Mouse (Mus musculus): Measurements from ENCODE around the gene Sugp1. TPM values are rescaled to one million over a fixed set of nuclear protein-coding genes. Genes with fewer than 3 reads are reported as not detected.
A peak's percentile ranks its signal among the peaks of the same experiment; 100 is the strongest.

Gene Sugp1
- total RNA-seq, 4 experiments from 2014 or later: 53.0 to 56.4 (median 54.6) TPM

- no peak for DNase-seq (ENCODE audit: low spot score in 2 of 2)
Observed at GRCm38 (mm10) chr8:70104922-70105321, 62.3 kb downstream of the Sugp1 start.

GRCm38 (mm10) chr8:70110451-70110850, 67.8 kb downstream of the Sugp1 start:
- no peak for DNase-seq (ENCODE audit: low spot score in 2 of 2)

GRCm38 (mm10) chr8:70111192-70111795, 68.7 kb downstream of the Sugp1 start:
- no peak for DNase-seq (ENCODE audit: low spot score in 2 of 2)

DNA sequence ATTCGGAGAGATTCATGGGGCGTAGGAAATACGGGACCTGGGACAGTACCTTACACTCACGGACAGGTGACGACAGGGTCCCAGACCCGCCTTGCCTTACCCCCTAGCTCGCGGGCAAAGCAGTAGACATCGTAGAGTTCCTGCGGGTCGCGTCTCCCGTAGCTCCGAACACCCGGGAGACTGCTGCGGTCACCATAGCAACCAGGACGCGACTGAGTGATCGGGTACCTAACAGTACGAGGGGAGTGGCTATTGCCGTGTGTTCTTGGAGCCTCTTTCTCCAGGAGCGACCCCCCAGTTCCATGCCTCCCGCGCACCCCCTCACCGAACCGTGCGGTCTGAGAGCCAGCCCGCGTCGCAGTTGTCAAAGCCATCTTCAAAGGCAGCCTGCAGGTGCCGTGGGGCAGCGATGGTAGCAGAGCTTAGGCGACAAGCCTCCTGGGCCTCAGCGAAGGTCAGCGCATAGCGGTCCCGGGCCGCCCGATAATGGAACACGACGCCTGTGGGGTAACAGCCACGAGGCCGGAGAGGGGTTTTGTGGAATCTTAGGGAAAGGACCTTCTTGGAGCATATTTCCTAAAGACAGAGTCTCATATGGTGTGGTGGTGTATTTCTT, 69.9 kb downstream of the Sugp1 start:
- DNase-seq (ENCODE audit: low spot score in 2 of 2): no peak

DNA sequence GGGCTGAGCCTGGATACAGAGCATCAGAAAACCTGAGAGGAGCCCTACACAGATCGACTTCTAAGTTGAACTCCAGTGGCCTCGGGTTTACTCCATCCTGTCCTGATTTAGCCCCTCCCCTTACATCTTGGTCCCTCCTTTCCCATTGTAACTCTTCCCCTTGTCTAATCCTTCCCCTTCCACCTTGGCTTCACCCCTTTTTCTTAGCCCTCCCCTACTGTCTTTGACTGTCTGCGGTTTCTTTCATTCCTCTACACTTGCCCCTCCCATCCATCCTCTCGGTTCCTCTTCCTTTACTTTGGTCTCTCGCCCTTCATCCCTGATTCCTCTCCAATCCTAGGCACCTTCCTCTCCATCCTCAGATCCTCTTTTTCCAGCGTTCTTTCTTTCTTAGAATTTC, 71.9 kb downstream of the Sugp1 start:
- DNase-seq (ENCODE audit: low spot score in 2 of 2): no peak

DNA sequence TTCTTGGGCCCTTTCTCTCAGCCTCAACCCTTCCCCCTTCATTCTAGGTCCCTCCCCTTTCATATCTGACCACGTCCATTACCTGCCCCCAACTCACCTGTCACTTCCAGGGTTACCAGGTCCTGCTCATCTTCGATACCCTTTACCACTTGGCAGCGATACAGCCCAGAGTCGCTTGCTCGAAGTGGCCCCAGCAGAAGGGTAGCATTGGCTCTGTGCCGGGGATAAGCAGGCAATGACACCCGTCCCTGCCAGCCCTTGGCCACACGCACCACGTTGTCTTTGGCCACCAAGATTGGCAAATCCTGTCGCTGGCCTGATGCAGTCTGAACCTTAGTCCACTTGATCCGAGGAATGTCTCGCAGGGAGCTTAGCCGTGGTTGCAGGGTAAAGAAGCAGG, 72.3 kb downstream of the Sugp1 start:
- DNase-seq (ENCODE audit: low spot score in 2 of 2): no peak

- DNase-seq (ENCODE audit: low spot score in 2 of 2): no peak
Observed at GRCm38 (mm10) chr8:70117611-70118010, 75.0 kb downstream of the Sugp1 start.

GRCm38 (mm10) chr8:70118726-70119700, 76.4 kb downstream of the Sugp1 start:
- DNase-seq (ENCODE audit: low spot score in 2 of 2): peak in 1 of 2 experiments; percentile 85

- DNase-seq (ENCODE audit: low spot score in 2 of 2): peak; percentile 89 to 91
Observed at GRCm38 (mm10) chr8:70120667-70121066, 78.1 kb downstream of the Sugp1 start, which contains the start of gene Ncan. Gene Ncan (minus strand): TSS chr8:70120873.

Small RNA genes within 50 kb of the gene (microRNA-seq; reads per million reads assigned to microRNA genes)
- 11.0 to 17.5 reads per million in 2 experiments for gene Mir7066

Other genes with a start within 250 kb of the Sugp1 start
- gene Gmip, start 234.1 kb upstream of the Sugp1 start, total RNA-seq (2022): 10 to 100 TPM; 11.6 to 18.1 (median 15.7) TPM
- under 1 TPM; 0.57 to 0.68 (median 0.64) TPM for gene Lpar2, start 220.4 kb upstream of the Sugp1 start, total RNA-seq (2022)
- 10 to 100 TPM; 16.4 to 19.4 (median 17.9) TPM for gene Pbx4, start 210.3 kb upstream of the Sugp1 start, total RNA-seq (2022)
- gene Cilp2, start 155.1 kb upstream of the Sugp1 start, total RNA-seq (2022): under 1 TPM; 0.54 to 0.79 (median 0.65) TPM
- gene Tssk6, start 140.6 kb upstream of the Sugp1 start, total RNA-seq (2022): under 1 TPM in 1 of 4 experiments, not detected in 3; 0.28 TPM
- 100 to 1,000 TPM; 102 to 149 (median 131) TPM for gene Ndufa13, start 140.3 kb upstream of the Sugp1 start, total RNA-seq (2022)
- 10 to 100 TPM; 20.2 to 30.4 (median 21.7) TPM for gene Yjefn3, start 140.1 kb upstream of the Sugp1 start, total RNA-seq (2022)
- gene Gatad2a, start 46.4 kb upstream of the Sugp1 start, total RNA-seq (2022): 10 to 100 TPM; 29.7 to 38.2 (median 30.4) TPM
- gene Mau2, start 79 bp upstream of the Sugp1 start, total RNA-seq (2022): 10 to 100 TPM; 61.7 to 65.7 (median 65.3) TPM
- 1 to 10 TPM; 1.1 to 4.6 (median 1.4) TPM for gene Tm6sf2, start 30.1 kb downstream of the Sugp1 start, total RNA-seq (2022)
- 100 to 1,000 TPM in 2 of 4 experiments, 10 to 100 TPM in 2; 97.1 to 113 (median 101) TPM for gene Hapln4, start 40.6 kb downstream of the Sugp1 start, total RNA-seq (2022)
- gene Ncan, start 78.1 kb downstream of the Sugp1 start, total RNA-seq (2022): 100 to 1,000 TPM; 143 to 155 (median 147) TPM
- gene Nr2c2ap, start 88.5 kb downstream of the Sugp1 start, total RNA-seq (2022): 10 to 100 TPM; 23.8 to 29.4 (median 26.5) TPM
- gene Rfxank, start 96.3 kb downstream of the Sugp1 start, total RNA-seq (2022): 10 to 100 TPM; 15.1 to 19.6 (median 16.4) TPM
- gene Borcs8, start 96.7 kb downstream of the Sugp1 start, total RNA-seq (2022): 10 to 100 TPM; 36.6 to 48.0 (median 42.9) TPM
- gene Mef2b, start 96.9 kb downstream of the Sugp1 start, total RNA-seq (2022): under 1 TPM in 2 of 4 experiments, not detected in 2; 0.27 to 0.58 TPM
- 10 to 100 TPM; 40.2 to 49.8 (median 43.4) TPM for gene Tmem161a, start 129.5 kb downstream of the Sugp1 start, total RNA-seq (2022)
- gene Slc25a42, start 169.5 kb downstream of the Sugp1 start, total RNA-seq (2022): 10 to 100 TPM; 30.4 to 36.5 (median 34.9) TPM
- gene Sugp2, start 191.4 kb downstream of the Sugp1 start, total RNA-seq (2022): 100 to 1,000 TPM; 102 to 121 (median 111) TPM
- 10 to 100 TPM; 33.6 to 44.9 (median 40.5) TPM for gene Armc6, start 191.7 kb downstream of the Sugp1 start, total RNA-seq (2022)
- 10 to 100 TPM in 1 of 4 experiments, 1 to 10 TPM in 3; 9.2 to 12.1 (median 9.8) TPM for gene Homer3, start 240.0 kb downstream of the Sugp1 start, total RNA-seq (2022)